Mouse (Mus musculus): Measurements from ENCODE around the gene Gm20431. TPM values are rescaled to one million over a fixed set of nuclear protein-coding genes. Genes with fewer than 3 reads are reported as not detected.

Gene Gm20431
- polyA plus RNA-seq, 1 experiment from 2014 or later: 10.7 TPM

DNA sequence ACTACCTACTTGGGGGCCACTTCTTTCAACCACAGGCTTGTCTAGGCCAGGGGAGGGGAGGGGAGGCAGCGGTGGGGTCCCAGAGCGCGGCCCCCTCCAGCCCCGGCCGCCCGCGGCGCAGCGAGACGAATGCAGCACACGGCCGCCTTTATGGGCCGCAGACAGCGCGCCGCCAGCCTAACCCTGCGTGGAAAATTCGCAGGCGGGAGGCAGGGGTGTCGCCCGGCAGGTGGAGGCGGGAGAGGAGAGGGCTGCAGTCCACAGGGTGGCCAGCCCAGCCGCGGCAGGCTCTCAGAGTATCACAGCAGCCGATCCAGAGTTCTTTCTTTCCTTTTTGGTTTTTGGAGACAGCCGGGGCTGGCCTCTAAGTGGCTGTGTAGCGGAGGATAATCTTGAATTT is 101.9 kb downstream of the Gm20431 start:
- no peak overlapping the region for H3K27ac ChIP-seq (ENCODE audit: low read depth, low read length)
- ATAC-seq (ENCODE audit: low read depth): peak; percentile 50; the same call in 1 of the 2 replicates
- H3K4me3 ChIP-seq (ENCODE audit: low read depth, low read length): peak overlapping the region; percentile 9; the same call in 1 of the 2 replicates
- WGBS: 13% methylated on average over 23 of the region's 27 CpGs
- H3K27me3 ChIP-seq (ENCODE audit: control insufficient read depth, insufficient read depth, low read length): no peaks in the 10 kb centered on the region; the same call in 1 of the 2 replicates
- peak overlapping the region; percentile 38; the same call in 1 of the 2 replicates for H3K4me2 ChIP-seq (ENCODE audit: low read depth, low read length)
- H3K36me3 ChIP-seq (ENCODE audit: control insufficient read depth, insufficient read depth, low read length): no peaks in the 10 kb centered on the region
- H3K4me1 ChIP-seq (ENCODE audit: control insufficient read depth, insufficient read depth, low read length): peaks cover 8% of the 10 kb centered on the region; the same call in 1 of the 2 replicates
- H3K9me3 ChIP-seq (ENCODE audit: control insufficient read depth, low read length): no peaks in the 10 kb centered on the region
- H3K9ac ChIP-seq (replicated peaks; ENCODE audit: low read depth, low read length): no peak overlapping the region

Small RNA genes lying within 50 kb of the gene (microRNA-seq; reads per million reads assigned to microRNA genes)
- not detected for gene Gm22355

Other genes with a start within 250 kb of the Gm20431 start
- 22.9 and 25.9 TPM in 2 replicates for gene Slc9a8, start 239.8 kb downstream of the Gm20431 start, polyA plus RNA-seq (2014; fragmentation: Nextera tagmentation; extraction: Ambion mirVana)
- gene Rnf114, start 168.9 kb downstream of the Gm20431 start, polyA plus RNA-seq (2014; fragmentation: Nextera tagmentation; extraction: Ambion mirVana): 111 and 118 TPM in 2 replicates
- gene Spata2, start 168.6 kb downstream of the Gm20431 start, polyA plus RNA-seq (2014; fragmentation: Nextera tagmentation; extraction: Ambion mirVana): 24.8 and 28.2 TPM in 2 replicates
- gene Snai1, start 123.3 kb downstream of the Gm20431 start, polyA plus RNA-seq (2014; fragmentation: Nextera tagmentation; extraction: Ambion mirVana): 0.66 and 6.5 TPM in 2 replicates
- gene Ube2v1, start 29.4 kb downstream of the Gm20431 start, polyA plus RNA-seq (2014; fragmentation: Nextera tagmentation; extraction: Ambion mirVana): 291 and 304 TPM in 2 replicates
- 1.1 and 1.3 TPM in 2 replicates for gene Cebpb, start 27.4 kb upstream of the Gm20431 start, polyA plus RNA-seq (2014; fragmentation: Nextera tagmentation; extraction: Ambion mirVana)
- 35.1 and 35.9 TPM in 2 replicates for gene Tmem189, start 28.3 kb upstream of the Gm20431 start, polyA plus RNA-seq (2014; fragmentation: Nextera tagmentation; extraction: Ambion mirVana)

Measured in neural tube, embryonic 14.5 days (tissue).